Mouse (Mus musculus): Measurements from ENCODE around the gene Gm4792.

The Gm4792 gene

DNA sequence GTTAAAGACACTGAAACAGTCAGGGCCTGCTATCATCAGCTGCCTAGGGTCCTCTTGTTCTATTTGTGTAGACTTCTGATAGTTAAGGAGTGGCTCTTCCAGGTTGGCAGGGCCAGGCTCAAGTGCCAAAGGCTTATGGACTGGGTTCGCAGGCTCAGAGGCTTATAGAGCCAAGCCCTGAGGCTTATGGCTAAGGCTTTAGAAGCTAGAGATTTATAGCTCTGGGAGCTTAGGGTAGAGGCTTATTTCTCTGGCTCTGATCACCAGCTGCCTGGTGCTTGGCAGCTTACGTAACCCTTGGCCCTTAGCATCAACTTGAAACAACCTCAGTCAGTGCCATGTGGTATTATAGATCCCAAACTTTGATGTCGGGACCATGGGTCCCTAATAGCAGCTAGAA lies at the start of gene Gm4792:
Gene Gm4792, minus strand, starts transcription at position 233 of the 400 bp plus-strand sequence.
- in situ Hi-C loops (cut with MboI; ENCODE audit: low sequenced_read_pairs) = no loop called here

DNA sequence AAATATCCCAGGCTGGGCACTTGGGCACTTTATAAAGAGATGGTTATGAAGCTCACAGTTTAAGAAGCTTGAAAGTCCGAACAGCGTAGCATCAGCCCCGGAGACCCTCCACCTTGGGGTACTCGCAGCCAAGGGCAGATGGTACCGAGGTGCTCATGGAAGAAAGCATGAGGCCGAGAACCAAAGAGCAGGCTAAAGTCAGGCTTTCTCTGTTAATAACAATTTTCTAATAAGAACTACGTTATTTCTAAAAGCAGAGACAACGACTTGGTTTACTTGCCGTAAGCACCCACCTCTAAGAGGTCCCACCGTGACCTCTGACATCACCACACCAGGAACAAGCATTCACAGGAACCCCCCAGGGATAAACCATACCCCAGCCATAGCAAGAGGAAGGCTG lies 49.5 kb upstream of the Gm4792 start:
- in situ Hi-C loops (cut with MboI; ENCODE audit: low sequenced_read_pairs) = no loop called here

DNA sequence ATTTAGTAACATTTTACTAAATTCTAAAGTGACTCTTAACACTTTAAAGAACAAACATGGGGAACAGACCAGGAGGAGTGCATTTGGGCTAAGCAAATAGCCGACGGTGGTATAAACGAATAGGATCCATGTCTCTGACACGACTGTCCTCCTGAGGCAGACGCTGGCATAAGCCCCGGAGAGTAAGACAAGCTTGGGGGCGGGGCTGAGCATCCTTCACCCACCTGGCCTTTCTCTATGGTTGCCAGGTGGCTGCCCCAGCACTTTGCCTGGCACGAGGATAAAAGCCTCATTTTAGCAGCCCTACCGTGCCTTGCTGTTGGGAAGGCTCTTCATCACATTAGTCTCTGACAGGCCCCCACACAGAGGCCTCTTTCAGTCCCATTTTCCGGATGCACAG lies 48.8 kb upstream of the Gm4792 start:
- in situ Hi-C loops (cut with MboI; ENCODE audit: low sequenced_read_pairs) = no loop called here

- in situ Hi-C loops (cut with MboI; ENCODE audit: low sequenced_read_pairs) = no loop called here
These were observed 48.1 kb upstream of the Gm4792 start for GRCm38 (mm10) chr10:94346596-94346995.

DNA sequence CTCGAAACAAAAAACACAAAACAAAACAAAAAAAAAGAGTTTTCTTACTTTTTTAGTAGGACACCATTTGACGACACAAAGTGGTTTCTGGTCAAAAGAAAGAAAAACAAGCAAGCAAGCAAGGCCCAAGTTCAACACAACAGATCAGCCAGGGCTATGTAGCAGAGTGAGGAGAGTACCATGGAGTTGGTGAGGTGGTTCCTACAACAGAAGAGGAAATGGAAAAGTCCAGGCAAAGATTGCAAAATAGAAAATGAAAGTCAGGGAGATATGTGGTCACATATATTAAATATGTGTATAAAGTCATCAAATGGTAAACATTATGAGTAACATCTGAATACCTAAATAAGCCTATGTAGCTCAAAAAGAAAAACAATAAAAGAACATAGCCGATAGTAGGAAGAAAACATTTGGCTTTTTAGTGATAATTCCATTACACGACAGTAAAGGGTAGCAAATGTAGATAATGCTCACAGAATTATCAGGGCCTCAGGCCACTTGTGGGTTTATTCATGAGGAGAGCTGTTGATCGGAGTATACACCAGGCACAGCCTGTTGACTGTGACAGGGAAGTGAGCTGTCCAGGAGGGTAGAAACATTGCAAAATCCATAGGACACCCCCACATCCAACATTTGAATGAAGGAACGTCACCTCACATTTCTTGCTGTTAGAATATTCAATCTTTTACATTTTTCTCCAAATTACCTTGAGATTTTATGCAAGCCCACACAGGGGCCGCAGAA lies 47.2 kb upstream of the Gm4792 start:
- in situ Hi-C loops (cut with MboI; ENCODE audit: low sequenced_read_pairs) = no loop called here

GRCm38 (mm10) chr10:94344631-94345417 lies 46.3 kb upstream of the Gm4792 start:
- in situ Hi-C loops (cut with MboI; ENCODE audit: low sequenced_read_pairs) = no loop called here

- in situ Hi-C loops (cut with MboI; ENCODE audit: low sequenced_read_pairs) = no loop called here
These were observed 45.1 kb upstream of the Gm4792 start for GRCm38 (mm10) chr10:94343581-94343980.

GRCm38 (mm10) chr10:94342256-94342655 lies 43.8 kb upstream of the Gm4792 start:
- in situ Hi-C loops (cut with MboI; ENCODE audit: low sequenced_read_pairs) = no loop called here

GRCm38 (mm10) chr10:94341501-94341900 lies 43.0 kb upstream of the Gm4792 start:
- in situ Hi-C loops (cut with MboI; ENCODE audit: low sequenced_read_pairs) = no loop called here

DNA sequence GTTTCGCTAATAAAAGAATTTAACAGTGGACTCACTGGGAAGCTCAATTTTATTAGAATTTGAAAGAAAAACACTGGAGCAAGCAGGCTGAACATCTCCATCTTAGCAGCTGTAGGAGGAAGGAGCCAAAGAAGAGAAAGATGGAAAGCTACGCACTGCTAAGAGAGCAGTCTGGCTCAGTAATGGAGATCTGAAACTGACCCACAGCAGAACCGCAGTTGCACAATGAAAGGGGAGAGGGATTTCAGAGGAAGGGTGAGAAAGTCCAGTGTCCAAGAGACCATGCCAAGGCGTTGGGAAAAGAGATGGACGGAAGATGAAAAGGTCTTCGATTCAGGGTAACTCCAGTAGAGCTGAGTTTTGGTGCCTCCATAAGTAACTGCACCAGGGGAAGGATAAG lies 37.6 kb upstream of the Gm4792 start:
- in situ Hi-C loops (cut with MboI; ENCODE audit: low sequenced_read_pairs) = no loop called here

GRCm38 (mm10) chr10:94335047-94335446 lies 36.5 kb upstream of the Gm4792 start:
- in situ Hi-C loops (cut with MboI; ENCODE audit: low sequenced_read_pairs) = no loop called here

DNA sequence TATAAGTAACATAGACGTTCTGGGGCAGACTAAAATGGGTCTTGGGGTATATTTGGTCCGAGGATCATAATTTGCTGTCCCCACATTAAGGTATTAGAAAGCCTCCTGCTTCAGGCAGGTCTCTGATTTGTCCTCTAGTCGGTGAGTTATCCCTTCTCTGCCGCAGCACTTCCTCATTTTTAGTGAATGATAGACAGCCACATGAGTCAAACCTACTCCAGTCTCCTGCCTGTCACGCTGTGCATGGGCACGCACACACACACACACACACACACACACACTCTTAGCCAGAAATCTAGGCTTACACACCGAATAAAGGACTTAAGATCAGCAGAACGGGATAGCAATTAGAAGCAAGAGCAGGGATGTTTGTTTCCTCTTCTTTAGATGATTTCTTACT lies 34.8 kb upstream of the Gm4792 start:
- in situ Hi-C loops (cut with MboI; ENCODE audit: low sequenced_read_pairs) = no loop called here

DNA sequence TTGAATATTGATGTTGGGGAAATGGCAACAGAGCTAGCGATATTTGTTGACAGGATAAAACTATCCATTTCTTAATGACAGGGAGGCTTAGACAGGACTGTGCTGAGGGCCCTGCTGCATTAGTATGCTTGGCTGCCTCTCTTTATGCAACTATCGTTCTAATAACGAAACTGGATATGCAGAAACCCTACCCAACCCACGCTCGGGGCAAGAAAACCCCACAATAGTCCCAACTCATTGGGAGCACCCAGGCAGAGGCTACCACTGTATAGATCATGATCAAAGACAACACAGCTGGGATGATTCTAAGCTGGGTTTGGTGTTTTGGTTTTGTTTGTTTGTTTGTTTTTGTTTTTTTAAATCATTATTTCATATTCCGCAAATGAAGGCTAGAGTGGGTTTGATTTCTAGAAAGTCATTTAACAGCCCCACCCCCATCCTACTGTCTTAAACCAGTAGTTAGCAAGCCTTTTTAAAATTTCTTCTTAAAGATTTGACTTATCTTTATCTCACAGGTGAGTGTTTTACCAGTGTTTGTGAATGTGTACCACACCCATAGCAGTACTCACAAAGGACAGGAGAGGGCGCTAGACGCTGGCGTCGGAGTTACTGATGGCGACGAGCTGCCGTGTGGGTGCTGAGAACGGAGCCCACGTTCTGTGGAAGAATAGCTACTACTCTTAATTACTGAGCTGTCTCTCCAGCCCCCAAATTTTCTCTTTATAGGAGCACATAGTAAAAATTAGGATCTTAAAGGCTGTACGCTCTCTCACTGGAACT lies 34.0 kb upstream of the Gm4792 start:
- in situ Hi-C loops (cut with MboI; ENCODE audit: low sequenced_read_pairs) = no loop called here

DNA sequence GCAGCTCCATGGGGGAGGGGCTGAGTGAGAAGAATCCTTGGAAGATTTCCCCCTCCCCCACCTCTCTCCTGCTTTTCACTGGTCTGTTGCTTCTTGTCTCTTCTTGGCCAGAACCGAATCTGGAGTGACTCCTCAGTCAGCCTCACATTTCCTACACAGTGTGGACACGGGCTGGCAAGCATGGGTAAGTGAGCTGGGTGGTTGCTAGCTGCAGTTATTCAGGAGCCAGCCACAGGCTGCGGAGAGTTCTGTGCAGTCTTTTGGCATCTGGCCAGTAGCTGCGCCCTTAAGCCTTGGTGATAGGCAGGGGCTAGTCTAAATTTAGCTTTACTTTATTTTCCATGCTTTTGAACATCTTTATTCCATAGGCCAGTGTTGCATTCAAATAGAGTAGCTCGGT lies 31.5 kb upstream of the Gm4792 start:
- in situ Hi-C loops (cut with MboI; ENCODE audit: low sequenced_read_pairs) = no loop called here

DNA sequence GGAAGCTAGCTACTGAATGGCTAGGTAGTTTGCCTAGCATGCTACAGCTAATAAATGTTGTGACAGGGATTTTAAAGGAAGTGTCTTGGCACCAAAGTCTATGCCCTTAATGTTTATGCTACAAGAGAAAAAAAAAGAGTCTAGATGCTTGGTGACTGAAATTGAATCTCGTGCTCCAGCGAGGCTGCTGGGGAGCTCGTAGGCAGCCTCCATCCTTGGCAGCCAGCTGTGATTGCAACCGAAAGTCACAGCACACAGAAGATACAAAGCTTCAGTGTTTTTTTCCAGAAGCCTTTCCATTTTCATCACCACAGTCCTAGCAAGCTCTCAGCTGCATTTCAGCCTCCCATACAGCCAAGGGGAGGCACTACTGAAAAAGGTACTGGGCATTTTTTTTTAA lies 20.1 kb upstream of the Gm4792 start:
- in situ Hi-C loops (cut with MboI; ENCODE audit: low sequenced_read_pairs) = no loop called here

DNA sequence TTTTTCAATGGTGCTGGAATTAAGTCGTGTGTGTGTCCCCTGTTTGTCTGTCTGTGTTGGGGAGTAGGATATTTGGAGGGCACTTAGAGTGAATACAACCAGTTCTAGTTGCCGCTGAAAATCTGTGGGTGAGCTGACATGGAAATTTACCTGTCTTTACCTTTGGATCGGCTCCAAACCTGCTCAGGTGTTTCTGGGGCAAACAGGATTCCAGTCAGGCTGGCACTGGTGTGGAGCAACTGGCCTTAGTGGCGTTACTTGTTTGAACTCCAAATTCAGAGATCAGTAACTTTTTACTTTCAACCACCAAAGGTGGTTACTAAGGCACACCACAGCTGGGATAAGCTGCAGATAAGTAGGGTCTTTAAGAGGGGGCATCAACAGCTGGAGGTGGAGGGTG lies 14.6 kb upstream of the Gm4792 start:
- in situ Hi-C loops (cut with MboI; ENCODE audit: low sequenced_read_pairs) = no loop called here

DNA sequence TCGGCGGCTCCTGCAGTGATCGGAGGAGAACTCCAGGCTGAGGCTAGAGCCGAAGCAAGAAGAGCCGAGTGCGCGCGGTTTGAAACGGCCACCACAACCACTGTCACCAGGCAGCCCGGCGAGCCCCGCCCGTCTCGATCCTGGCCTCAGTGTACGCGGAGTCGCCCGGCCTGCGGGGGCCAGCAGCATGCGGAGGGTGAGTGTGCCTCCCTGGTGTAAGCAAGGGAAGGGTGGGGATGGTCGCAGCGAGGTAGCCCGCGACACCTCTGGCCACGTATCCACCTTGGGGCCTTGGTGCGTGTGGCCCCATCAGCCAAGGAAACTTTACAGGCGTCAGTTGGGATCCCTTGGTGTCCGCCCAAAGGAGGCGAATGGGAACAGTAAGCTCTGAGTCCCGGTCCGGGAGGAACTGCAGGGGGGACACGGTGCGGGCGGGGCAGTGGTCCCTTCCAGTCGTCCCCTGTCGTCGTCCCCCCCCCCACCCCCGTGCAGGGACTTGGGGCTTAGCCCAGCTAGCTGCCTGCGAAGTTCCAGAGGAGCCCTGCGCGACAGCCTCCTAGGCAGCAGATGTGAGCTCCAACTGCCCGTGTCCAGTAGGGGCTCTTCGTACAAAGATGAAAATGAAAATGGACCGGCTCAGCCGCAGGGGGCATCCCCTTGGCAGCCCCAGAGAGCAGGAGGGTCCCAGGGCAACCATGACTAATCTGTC lies 13.7 kb upstream of the Gm4792 start:
- in situ Hi-C loops (cut with MboI; ENCODE audit: low sequenced_read_pairs) = no loop called here

GRCm38 (mm10) chr10:94311511-94312006 lies 13.1 kb upstream of the Gm4792 start, which contains the start of gene Tmcc3:
Gene Tmcc3, plus strand, starts transcription at chr10:94311949.
- in situ Hi-C loops (cut with MboI; ENCODE audit: low sequenced_read_pairs) = no loop called here

- in situ Hi-C loops (cut with MboI; ENCODE audit: low sequenced_read_pairs) = no loop called here
These were observed 12.2 kb upstream of the Gm4792 start for GRCm38 (mm10) chr10:94310499-94311267.

DNA sequence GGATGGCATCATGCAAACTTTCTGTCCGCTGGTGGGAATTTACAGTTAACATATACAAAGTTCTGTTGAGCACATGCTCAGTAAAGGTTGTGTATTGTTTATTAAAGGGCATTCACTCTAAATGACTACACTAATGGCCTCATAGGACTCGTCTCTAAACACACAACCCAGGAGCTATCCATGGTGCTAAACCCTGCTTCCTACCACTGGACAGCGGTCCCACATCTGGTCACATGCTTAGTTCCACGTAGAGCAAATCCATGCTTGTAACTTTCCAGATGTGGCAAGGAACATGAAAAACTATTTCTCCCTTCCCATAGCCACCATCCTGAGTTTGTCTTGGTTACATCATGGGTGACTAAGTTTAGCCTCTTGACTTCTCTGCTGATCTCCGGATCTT lies 7.0 kb upstream of the Gm4792 start:
- in situ Hi-C loops (cut with MboI; ENCODE audit: low sequenced_read_pairs) = no loop called here

All from CH12F3 (cell line).